ENCODE assay signal across 16 mouse cellular contexts in the genomic region with DNA sequence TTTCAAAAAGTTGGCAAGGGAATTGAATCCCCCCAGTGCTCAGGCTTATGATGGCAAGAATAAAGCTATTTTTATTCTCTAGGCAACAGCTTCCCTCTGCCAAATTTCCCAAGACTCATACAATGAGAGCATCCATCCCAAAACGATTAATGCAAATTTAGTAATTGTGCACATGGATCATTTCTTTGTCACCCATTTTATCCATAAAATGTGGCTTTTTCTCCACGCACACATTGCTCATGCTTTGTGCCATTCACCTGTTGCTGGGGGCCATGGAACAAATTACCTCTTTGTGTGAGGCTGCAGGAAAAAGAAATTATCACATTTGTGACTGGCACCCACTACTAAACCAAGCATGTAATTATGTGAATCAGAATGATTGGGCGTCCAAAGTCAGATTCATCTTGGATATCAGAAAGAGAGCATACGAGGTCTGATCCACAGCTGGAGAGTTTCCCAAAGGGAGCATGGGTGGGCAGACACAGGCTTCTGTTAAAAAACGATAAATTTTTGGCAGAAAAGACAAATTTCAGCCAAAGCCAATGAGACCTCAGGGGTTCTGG.
DNase-seq lines count a peak whose midpoint lies in the region; ATAC-seq and TF ChIP-seq lines count a peak whose summit lies in the region.
"Had no signal": no experiment of that assay in that cellular context is flagged by ENCODE, and none has a peak within 500 bp of the region (broad histone marks: within the 10 kb centered on the region; RNA-seq: fewer than 3 reads in every experiment).

No protein-coding gene starts in this region.

- no peaks in the 10 kb centered on the region for H3K27me3 ChIP-seq in embryonic facial prominence, embryonic 14.5 days (replicated peaks; ENCODE audit: control insufficient read depth, insufficient read depth, low read length)
- H3K27me3 ChIP-seq in embryonic facial prominence, embryonic 10.5 days (replicated peaks; ENCODE audit: low read depth, poor library complexity, severe bottlenecking): no peaks in the 10 kb centered on the region
- no peaks in the 10 kb centered on the region for H3K27me3 ChIP-seq in forebrain, embryonic 10.5 days (ENCODE audit: poor library complexity, severe bottlenecking)
- H3K27me3 ChIP-seq in hindbrain, embryonic 14.5 days (ENCODE audit: control insufficient read depth, insufficient read depth, low read length): peaks cover 9% of the 10 kb centered on the region; the same call in 1 of the 2 replicates
- no peaks in the 10 kb centered on the region for H3K27me3 ChIP-seq in midbrain, postnatal 0 days (ENCODE audit: insufficient read depth, low read length)
- H3K27me3 ChIP-seq: heart, embryonic 15.5 days; liver, embryonic 15.5 days; megakaryocyte, embryonic 14.5 days had no signal

- peaks cover 5% of the 10 kb centered on the region; the same call in 1 of the 2 replicates for H3K4me1 ChIP-seq in embryonic facial prominence, embryonic 14.5 days (ENCODE audit: control insufficient read depth, insufficient read depth, low read length)
- H3K4me1 ChIP-seq in embryonic facial prominence, embryonic 10.5 days: peaks cover 4% of the 10 kb centered on the region
- H3K4me1 ChIP-seq in forebrain, embryonic 10.5 days: peaks cover 29% of the 10 kb centered on the region
- H3K4me1 ChIP-seq in hindbrain, embryonic 14.5 days (replicated peaks; ENCODE audit: control insufficient read depth, insufficient read depth, low read length): no peaks in the 10 kb centered on the region
- H3K4me1 ChIP-seq in midbrain, postnatal 0 days (ENCODE audit: insufficient read depth, low read length): 0 out of 2 replicates have a peak, but pooled peaks cover 2% of the 10 kb centered on the region
- H3K4me1 ChIP-seq: heart, embryonic 15.5 days; liver, embryonic 15.5 days; megakaryocyte, embryonic 14.5 days had no signal

- no peak for TF ChIP-seq CTCF in midbrain, postnatal 0 days (IDR thresholded peaks at IDR 0.05)

- no peak overlapping the region for H3K9ac ChIP-seq in embryonic facial prominence, embryonic 14.5 days (ENCODE audit: low read depth, low read length)
- H3K9ac ChIP-seq in hindbrain, embryonic 14.5 days: no peak overlapping the region
- no peak overlapping the region for H3K9ac ChIP-seq in midbrain, postnatal 0 days (replicated peaks; ENCODE audit: low read length, poor library complexity, severe bottlenecking)
- H3K9ac ChIP-seq: heart, embryonic 15.5 days; liver, embryonic 15.5 days had no signal

- peak; percentile 41; the same call in 1 of the 2 replicates for ATAC-seq in embryonic facial prominence, embryonic 14.5 days (ENCODE audit: low read depth)
- ATAC-seq in hindbrain, embryonic 14.5 days (ENCODE audit: low FRiP score): peak; percentile 84; the same call in 1 of the 2 replicates
- ATAC-seq in midbrain, postnatal 0 days (ENCODE audit: low FRiP score): peak; percentile 62; the same call in 1 of the 2 replicates
- ATAC-seq: intestine, embryonic 16.5 days had no signal

- WGBS in embryonic facial prominence, embryonic 14.5 days: 42% methylated on average over 5 of the region's 5 CpGs
- WGBS in embryonic facial prominence, embryonic 10.5 days: 67% methylated on average over 5 of the region's 5 CpGs
- WGBS in forebrain, embryonic 10.5 days: 33% methylated on average over 5 of the region's 5 CpGs
- 17% methylated on average over 5 of the region's 5 CpGs for WGBS in hindbrain, embryonic 14.5 days
- WGBS in midbrain, postnatal 0 days: 17% methylated on average over 5 of the region's 5 CpGs

- no peaks in the 10 kb centered on the region for H3K36me3 ChIP-seq in embryonic facial prominence, embryonic 14.5 days (ENCODE audit: control insufficient read depth, insufficient read depth, low read length)
- no peaks in the 10 kb centered on the region for H3K36me3 ChIP-seq in embryonic facial prominence, embryonic 10.5 days (replicated peaks)
- H3K36me3 ChIP-seq in forebrain, embryonic 10.5 days (replicated peaks): no peaks in the 10 kb centered on the region
- no peaks in the 10 kb centered on the region for H3K36me3 ChIP-seq in hindbrain, embryonic 14.5 days (replicated peaks; ENCODE audit: control insufficient read depth, insufficient read depth)
- no peaks in the 10 kb centered on the region for H3K36me3 ChIP-seq in midbrain, postnatal 0 days (ENCODE audit: insufficient read depth, low read length)
- H3K36me3 ChIP-seq: G1E; heart, embryonic 15.5 days; liver, embryonic 15.5 days had no signal

- H3K27ac ChIP-seq in embryonic facial prominence, embryonic 14.5 days (replicated peaks; ENCODE audit: low read depth, low read length): no peak overlapping the region
- H3K27ac ChIP-seq in embryonic facial prominence, embryonic 10.5 days (replicated peaks): no peak overlapping the region
- 0 out of 2 replicates have a peak overlapping the region, but pooled peaks have one; percentile 30 for H3K27ac ChIP-seq in forebrain, embryonic 10.5 days
- H3K27ac ChIP-seq in hindbrain, embryonic 14.5 days: no peak overlapping the region
- H3K27ac ChIP-seq in midbrain, postnatal 0 days (ENCODE audit: low read depth, low read length): no peak overlapping the region
- H3K27ac ChIP-seq: heart, embryonic 15.5 days; liver, embryonic 15.5 days had no signal

- H3K9me3 ChIP-seq in embryonic facial prominence, embryonic 14.5 days (ENCODE audit: control insufficient read depth, low read length): no peaks in the 10 kb centered on the region
- no peaks in the 10 kb centered on the region for H3K9me3 ChIP-seq in embryonic facial prominence, embryonic 10.5 days
- H3K9me3 ChIP-seq in forebrain, embryonic 10.5 days: no peaks in the 10 kb centered on the region
- H3K9me3 ChIP-seq in hindbrain, embryonic 14.5 days (ENCODE audit: control insufficient read depth, low read length): no peaks in the 10 kb centered on the region
- H3K9me3 ChIP-seq in midbrain, postnatal 0 days (ENCODE audit: low read length): no peaks in the 10 kb centered on the region
- H3K9me3 ChIP-seq: heart, embryonic 15.5 days; liver, embryonic 15.5 days had no signal

- H3K4me2 ChIP-seq in embryonic facial prominence, embryonic 14.5 days (ENCODE audit: low read depth, low read length): no peak overlapping the region
- H3K4me2 ChIP-seq in hindbrain, embryonic 14.5 days (replicated peaks): no peak overlapping the region
- no peak overlapping the region for H3K4me2 ChIP-seq in midbrain, postnatal 0 days (ENCODE audit: low read depth, low read length, poor library complexity, severe bottlenecking)
- H3K4me2 ChIP-seq: heart, embryonic 15.5 days; liver, embryonic 15.5 days had no signal

- no peak overlapping the region for H3K4me3 ChIP-seq in embryonic facial prominence, embryonic 14.5 days (ENCODE audit: low read depth, low read length)
- H3K4me3 ChIP-seq in embryonic facial prominence, embryonic 10.5 days: no peak overlapping the region
- H3K4me3 ChIP-seq in forebrain, embryonic 10.5 days: no peak overlapping the region
- H3K4me3 ChIP-seq in hindbrain, embryonic 14.5 days (replicated peaks; ENCODE audit: low read length): no peak overlapping the region
- H3K4me3 ChIP-seq in midbrain, postnatal 0 days (ENCODE audit: low read depth, low read length): no peak overlapping the region
- H3K4me3 ChIP-seq: heart, embryonic 15.5 days; liver, embryonic 15.5 days; megakaryocyte, embryonic 14.5 days had no signal

- peak; percentile 45 for DNase-seq in embryonic facial prominence, embryonic 14.5 days (ENCODE audit: low spot score)
- no peak for DNase-seq in embryonic facial prominence, embryonic 10.5 days (ENCODE audit: low spot score)
- peak; percentile 24 for DNase-seq in forebrain, embryonic 10.5 days (ENCODE audit: extremely low spot score, low spot score)
- DNase-seq in hindbrain, embryonic 14.5 days (ENCODE audit: low spot score): peak; percentile 46
- peak; percentile 78 for DNase-seq in midbrain, postnatal 0 days (ENCODE audit: low spot score)
- no peak for DNase-seq in kidney, adult 9 months
- DNase-seq in lung, adult 18-20 months: no peak
- DNase-seq in heart, adult 18-20 months: no peak
- DNase-seq: B cell, adult 2 months; gastrocnemius, postnatal 14 days; spleen, adult 18-20 months had no signal

Comparison
In these comparisons a context has a peak if more than half of its experiments do, and no peak if none do; other contexts are left out.
1. DNase-seq: peak in embryonic facial prominence, embryonic 14.5 days (single experiment), forebrain, embryonic 10.5 days (single experiment), hindbrain, embryonic 14.5 days (single experiment) and midbrain, postnatal 0 days (single experiment); none in embryonic facial prominence, embryonic 10.5 days (single experiment), kidney, adult 9 months (single experiment), lung, adult 18-20 months (0 of 2) and heart, adult 18-20 months (0 of 2).
2. Peak in every context shown above with its lines, with median percentiles within 50 percentile points of each other: ATAC-seq.